Mouse (Mus musculus) adrenal gland, postnatal 36 days (tissue): Measurements from ENCODE around the gene Cdkl2. TPM values are rescaled to one million over a fixed set of nuclear protein-coding genes. Genes with fewer than 3 reads are reported as not detected.

Source experiments
- DNase-seq, 2 experiments: peaks; one replicate each; pipeline ENCODE4 v3.0.0; 2021; ENCODE audit warnings: mixed read lengths in 1 of 2
- total RNA-seq, 2 experiments: library from RNA; stranded (reverse); gene quantifications; 2 replicates each; pipeline ENCODE4 v1.2.3; 2021

Cdkl2 gene
- total RNA-seq, 2 experiments from 2014 or later = 4.9 to 6.5 TPM

GRCm38 (mm10) chr5:91993061-91993460 is 50.6 kb downstream of the Cdkl2 start:
- DNase-seq = no peak

GRCm38 (mm10) chr5:91991191-91991937 is 52.3 kb downstream of the Cdkl2 start:
- no peak for DNase-seq

GRCm38 (mm10) chr5:91989261-91989660 is 54.4 kb downstream of the Cdkl2 start:
- DNase-seq = no peak

- DNase-seq = no peak
Measured at GRCm38 (mm10) chr5:91987799-91988198, 55.9 kb downstream of the Cdkl2 start.

- DNase-seq = no peak
Measured at GRCm38 (mm10) chr5:91987236-91987635, 56.4 kb downstream of the Cdkl2 start, which contains the start of gene Odaph. TSS of gene Odaph (plus strand) at chr5:91987475.

GRCm38 (mm10) chr5:91985721-91986120 is 58.0 kb downstream of the Cdkl2 start:
- no peak for DNase-seq

GRCm38 (mm10) chr5:91983490-91983889 is 60.2 kb downstream of the Cdkl2 start:
- no peak for DNase-seq

- no peak for DNase-seq
Measured at GRCm38 (mm10) chr5:91981176-91981840, 62.4 kb downstream of the Cdkl2 start.

GRCm38 (mm10) chr5:91977397-91977770 is 66.3 kb downstream of the Cdkl2 start:
- no peak for DNase-seq

- DNase-seq = no peak
Measured at GRCm38 (mm10) chr5:91976566-91977396, 66.9 kb downstream of the Cdkl2 start.

- DNase-seq = no peak
Measured at GRCm38 (mm10) chr5:91975758-91976157, 67.9 kb downstream of the Cdkl2 start.

GRCm38 (mm10) chr5:91974002-91974401 is 69.7 kb downstream of the Cdkl2 start:
- no peak for DNase-seq

GRCm38 (mm10) chr5:91972046-91972445 is 71.6 kb downstream of the Cdkl2 start:
- no peak for DNase-seq

- peak; percentile 96 to 97 for DNase-seq
Measured at GRCm38 (mm10) chr5:91962639-91963440, 80.8 kb downstream of the Cdkl2 start, which contains the start of gene Rchy1. TSS of gene Rchy1 (minus strand) at chr5:91963068.

- peak in 1 of 2 experiments; percentile 68 for DNase-seq
Measured at GRCm38 (mm10) chr5:91962259-91962638, 81.4 kb downstream of the Cdkl2 start.

GRCm38 (mm10) chr5:91961370-91961769 is 82.3 kb downstream of the Cdkl2 start:
- DNase-seq = no peak

GRCm38 (mm10) chr5:91960606-91961254 is 83.0 kb downstream of the Cdkl2 start:
- DNase-seq = peak in 1 of 2 experiments; percentile 22

GRCm38 (mm10) chr5:91959986-91960385 is 83.7 kb downstream of the Cdkl2 start:
- no peak for DNase-seq

- DNase-seq = no peak
Measured at GRCm38 (mm10) chr5:91959096-91959495, 84.6 kb downstream of the Cdkl2 start.

GRCm38 (mm10) chr5:91956991-91957760 is 86.5 kb downstream of the Cdkl2 start:
- no peak for DNase-seq
